Mouse (Mus musculus): ENCODE data around the gene Cib2.

The Cib2 gene

DNA sequence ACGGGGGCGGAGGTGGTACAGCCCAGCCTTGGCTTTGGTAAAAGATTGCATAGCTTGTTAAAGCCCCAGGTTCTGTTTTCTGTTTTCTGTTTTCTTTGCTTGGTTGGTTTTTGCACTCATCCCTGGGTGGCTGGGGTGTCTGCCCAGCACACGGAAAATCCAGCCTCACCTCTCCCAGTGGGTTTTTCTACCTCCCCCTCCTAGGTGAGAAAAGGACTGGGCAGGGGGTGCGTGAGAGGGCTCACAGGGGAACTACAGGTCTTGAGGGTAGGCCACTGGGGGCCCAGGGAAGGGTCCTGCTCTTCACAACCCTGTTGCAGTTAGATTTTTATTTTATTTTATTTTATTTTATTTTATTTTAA lies 15.1 kb downstream of the Cib2 start:
- CTCF ChIA-PET: interaction anchor here (1.0 kb wide), 1 partner anchor 10 kb away, joined by 3 read pairs; no protein-coding TSS in a partner anchor

DNA sequence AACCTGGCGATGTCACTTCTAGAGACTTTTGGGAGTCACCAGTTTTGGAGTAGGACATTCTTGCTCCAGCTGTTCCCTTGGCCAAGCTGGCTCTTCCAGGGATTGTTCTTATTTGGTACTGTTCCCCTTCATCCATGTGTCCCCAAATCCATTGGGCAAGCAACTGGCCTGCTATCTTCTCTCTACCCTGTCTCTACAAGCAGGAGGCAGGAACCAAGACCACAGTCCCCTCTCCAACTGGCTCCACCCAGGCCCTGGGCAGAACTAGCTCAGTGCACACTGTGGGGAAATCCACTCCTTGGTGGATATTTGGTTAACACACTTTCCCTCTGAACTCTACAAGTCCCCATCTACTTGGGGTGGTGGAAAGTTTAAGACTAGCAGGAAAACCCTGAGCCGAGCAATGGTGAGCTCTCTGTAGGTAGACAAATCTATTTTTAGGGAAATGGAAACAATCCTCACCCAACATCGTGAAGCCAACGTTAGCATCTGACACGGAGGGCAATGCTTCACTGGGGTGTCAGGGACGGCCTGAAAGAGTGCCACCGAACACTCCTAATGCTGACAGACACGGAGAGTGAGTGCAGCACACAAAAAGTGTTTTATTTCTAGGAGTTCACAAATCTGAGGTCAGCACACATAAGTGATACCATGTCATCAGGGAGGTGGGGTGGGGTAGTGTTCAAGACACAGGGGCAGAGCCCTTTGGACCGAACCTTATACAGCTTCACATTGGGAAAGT lies 15.6 kb downstream of the Cib2 start:
- CTCF ChIA-PET: no interaction called here

- CTCF ChIA-PET: no interaction called here
These were observed 19.2 kb downstream of the Cib2 start for GRCm38 (mm10) chr9:54540801-54541200.

GRCm38 (mm10) chr9:54538684-54539083 lies 21.3 kb downstream of the Cib2 start, which contains the start of gene Sh2d7:
Gene Sh2d7 (plus strand): TSS chr9:54538984.
- CTCF ChIA-PET: no interaction called here

- CTCF ChIA-PET: no interaction called here
These were observed 21.8 kb downstream of the Cib2 start for GRCm38 (mm10) chr9:54538244-54538643.

- CTCF ChIA-PET: no interaction called here
These were observed 22.5 kb downstream of the Cib2 start for GRCm38 (mm10) chr9:54537480-54537879.

GRCm38 (mm10) chr9:54537030-54537429 lies 23.0 kb downstream of the Cib2 start:
- CTCF ChIA-PET: no interaction called here

GRCm38 (mm10) chr9:54536236-54536635 lies 23.8 kb downstream of the Cib2 start:
- CTCF ChIA-PET: no interaction called here

DNA sequence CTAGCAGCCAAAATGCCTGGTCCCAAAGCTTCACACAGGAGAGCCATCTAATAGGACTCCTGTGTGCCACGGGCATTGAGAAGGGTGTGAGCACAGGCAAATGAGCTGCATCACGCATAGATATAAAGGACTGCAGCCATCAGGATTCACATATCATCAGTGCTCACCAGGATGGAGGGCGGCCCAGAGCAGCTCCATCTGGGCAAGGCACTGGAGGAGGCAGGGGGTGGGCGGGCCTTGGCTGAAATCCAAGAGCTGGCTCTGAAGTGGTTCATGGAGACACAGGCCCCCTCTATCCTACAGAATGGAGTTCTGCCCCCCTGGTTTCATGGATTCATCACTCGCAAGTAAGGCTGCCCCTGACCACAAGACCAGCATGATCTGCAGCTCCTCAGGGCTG lies 26.0 kb downstream of the Cib2 start:
- CTCF ChIA-PET: no interaction called here

GRCm38 (mm10) chr9:54532926-54533325 lies 27.1 kb downstream of the Cib2 start:
- CTCF ChIA-PET: no interaction called here

DNA sequence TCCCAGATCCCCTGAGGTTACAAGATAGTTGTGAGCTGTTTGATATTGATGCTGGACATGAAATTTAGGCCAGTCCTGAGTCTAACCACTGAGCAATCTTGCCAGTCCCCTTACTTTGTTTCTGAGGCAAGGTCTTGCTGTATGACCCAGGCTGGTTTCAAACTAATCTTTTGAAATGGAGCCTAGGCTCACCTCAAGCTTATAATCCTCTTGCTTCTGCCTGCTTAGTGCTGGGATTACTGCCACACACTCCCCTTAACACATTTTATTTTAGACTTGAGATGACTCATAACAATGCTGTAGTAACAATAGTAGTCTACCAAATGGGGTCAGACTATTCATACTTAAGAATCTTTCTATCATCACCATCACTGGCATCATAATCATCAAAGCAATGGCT lies 28.6 kb downstream of the Cib2 start:
- CTCF ChIA-PET: no interaction called here

DNA sequence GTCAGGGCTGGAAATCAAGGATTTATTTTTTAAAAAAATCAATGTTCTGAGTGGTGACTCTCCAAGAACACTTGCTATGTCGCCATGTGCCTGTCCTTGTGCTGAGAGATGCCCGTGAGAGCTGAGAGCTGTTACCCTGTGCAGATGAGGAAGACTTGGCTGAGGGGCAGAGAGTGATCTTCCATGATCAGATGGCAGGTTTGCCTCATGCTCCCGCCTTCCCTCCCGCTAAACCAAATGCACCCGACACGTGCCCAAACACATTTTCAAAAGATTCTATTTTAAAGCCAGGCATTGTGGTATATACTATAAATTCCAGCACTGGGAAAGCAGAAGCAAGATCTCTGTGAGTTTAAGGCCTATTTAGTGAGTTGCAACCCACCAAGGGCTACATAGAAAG lies 29.2 kb downstream of the Cib2 start:
- CTCF ChIA-PET: no interaction called here

- CTCF ChIA-PET: no interaction called here
These were observed 30.1 kb downstream of the Cib2 start for GRCm38 (mm10) chr9:54529950-54530349.

GRCm38 (mm10) chr9:54527694-54528093 lies 32.3 kb downstream of the Cib2 start:
- CTCF ChIA-PET: no interaction called here

DNA sequence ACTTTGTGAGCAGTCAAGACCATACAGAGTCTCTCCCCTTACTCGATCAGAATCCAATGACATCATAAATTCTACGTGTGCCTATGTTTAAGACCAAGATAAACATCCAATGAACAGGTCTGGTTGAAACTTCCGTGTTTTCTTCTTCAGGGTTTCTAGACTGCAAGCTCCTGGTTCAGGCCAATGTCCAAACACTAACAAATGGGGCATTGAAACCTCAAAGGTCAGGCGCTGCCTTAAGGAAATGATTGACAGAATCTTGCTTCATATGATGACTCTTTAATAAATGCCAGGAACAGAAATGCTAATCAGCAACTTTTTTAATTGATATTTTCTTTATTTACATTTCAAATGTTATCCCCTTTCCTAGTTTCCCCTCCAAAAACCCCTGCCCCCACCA lies 39.7 kb downstream of the Cib2 start:
- CTCF ChIA-PET: no interaction called here

DNA sequence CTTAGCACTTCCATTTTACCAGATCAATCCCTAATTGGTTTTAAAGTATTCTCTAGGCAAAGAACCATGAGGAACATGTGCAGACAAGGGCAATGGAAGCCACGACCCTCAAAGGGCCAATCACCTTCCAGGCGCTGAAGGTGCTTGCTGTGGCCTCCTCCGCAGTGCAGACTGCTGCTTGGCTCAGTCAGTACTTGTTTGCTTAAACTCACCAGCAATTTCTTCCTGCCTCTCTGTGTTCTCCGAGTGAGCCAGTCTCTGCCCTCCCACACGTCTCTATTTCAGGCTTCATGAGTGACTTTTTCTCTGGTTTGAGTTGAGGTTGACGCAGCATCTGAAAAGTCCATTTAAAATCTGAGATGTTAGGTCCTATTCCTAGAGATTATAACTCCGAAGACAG lies 41.1 kb downstream of the Cib2 start:
- CTCF ChIA-PET: no interaction called here

- CTCF ChIA-PET: no interaction called here
These were observed 44.0 kb downstream of the Cib2 start for GRCm38 (mm10) chr9:54515991-54516390.

GRCm38 (mm10) chr9:54502873-54503272 lies 57.1 kb downstream of the Cib2 start:
- CTCF ChIA-PET: no interaction called here

DNA sequence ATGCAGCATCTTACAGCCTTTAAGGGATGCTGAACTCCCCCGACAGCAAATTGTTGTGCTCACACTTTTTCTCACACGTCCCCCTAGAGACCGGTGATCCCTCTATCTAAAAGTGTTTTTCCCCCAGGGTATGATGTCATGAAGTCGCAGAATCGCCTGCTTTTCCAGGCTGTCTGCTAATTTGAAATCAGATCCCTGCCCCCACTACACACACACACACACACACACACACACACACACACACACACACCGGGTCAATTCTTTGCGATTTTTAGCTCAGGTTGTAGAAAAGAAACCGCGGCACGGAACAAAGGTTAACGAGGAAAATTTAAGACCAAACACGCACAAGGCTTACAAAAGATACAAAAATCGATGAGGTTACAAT lies 57.9 kb downstream of the Cib2 start:
- CTCF ChIA-PET: no interaction called here

GRCm38 (mm10) chr9:54501453-54502110 lies 58.4 kb downstream of the Cib2 start, which contains the start of gene Dmxl2:
Gene Dmxl2 (minus strand): TSS chr9:54501626.
- CTCF ChIA-PET: no interaction called here

DNA sequence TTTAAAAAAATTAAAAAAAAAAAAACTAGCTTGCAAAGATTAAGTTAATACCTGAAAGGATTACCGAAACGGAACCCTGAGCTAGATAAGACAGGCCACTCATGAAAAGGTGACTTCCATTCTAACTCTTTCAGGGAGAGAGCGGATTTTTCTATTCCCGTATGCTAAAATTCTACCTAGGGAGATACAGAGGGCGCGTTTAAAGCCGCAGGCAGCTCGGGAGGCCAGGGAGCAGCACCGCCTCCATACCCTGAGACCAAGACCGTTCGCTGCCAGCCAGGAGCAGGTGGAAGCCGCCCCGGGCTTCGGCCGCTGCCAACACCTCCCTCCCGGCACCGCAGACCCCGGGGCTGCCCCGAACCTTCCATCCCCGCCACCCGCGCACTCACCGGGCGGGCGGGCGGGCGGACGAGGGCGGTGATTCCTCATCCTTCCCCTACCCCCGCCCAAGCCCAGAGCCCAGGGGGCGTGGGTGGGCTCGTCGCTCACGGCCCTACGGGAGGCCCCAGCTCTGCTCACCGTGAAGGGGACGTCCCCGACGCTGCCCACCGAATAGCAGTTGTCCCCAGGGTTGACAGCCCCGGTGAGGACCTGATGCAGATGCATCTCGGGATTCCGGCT lies 59.1 kb downstream of the Cib2 start:
- CTCF ChIA-PET: interaction anchor here (0.6 kb wide), 1 partner anchor 242 kb away, joined by 3 read pairs; no protein-coding TSS in a partner anchor

DNA sequence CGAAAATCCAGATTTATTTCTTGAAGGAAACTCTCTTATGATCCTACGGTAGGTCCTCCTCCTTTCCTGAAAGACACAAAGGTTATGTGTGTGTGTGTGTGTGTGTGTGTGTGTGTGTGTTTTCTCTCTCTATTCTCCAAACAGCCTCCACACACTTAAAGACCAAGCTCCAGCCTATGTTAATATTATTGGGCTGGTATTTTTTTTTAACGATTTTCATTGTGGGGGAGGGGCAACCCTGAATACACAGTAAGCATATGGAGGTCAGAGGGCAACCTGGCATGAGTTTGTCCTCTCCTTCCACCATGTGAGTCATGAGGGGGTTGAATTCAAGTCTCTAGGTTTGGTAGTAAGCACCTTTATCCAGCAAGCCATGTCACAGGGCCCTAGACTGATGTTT lies 60.2 kb downstream of the Cib2 start:
- CTCF ChIA-PET: no interaction called here

DNA sequence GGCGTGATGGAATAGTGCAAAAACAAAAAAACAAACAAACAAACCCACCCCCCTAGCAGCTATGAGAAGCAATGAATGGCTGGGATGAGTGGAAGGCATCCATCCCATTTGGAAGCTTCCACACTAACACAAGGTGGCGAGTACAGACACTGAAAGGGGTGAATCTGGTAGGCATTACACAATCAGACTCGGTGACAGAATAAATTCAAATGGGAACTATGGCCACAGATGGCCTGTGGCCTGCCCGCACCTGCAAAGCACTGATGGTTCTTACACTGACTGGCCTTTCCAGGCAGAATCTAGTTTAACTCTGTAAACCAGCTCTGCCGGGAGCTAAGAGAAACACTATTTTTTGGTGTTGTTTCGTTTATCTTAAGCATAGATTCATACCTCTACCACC lies 60.7 kb downstream of the Cib2 start:
- CTCF ChIA-PET: no interaction called here

Data from spleen, embryonic (tissue).